Mouse (Mus musculus) midbrain, embryonic 15.5 days (tissue): ENCODE measurements around the gene Wwox. TPM values are rescaled to one million over a fixed set of nuclear protein-coding genes. Genes with fewer than 3 reads are reported as not detected.

ENCODE experiments used
- ATAC-seq: fragments of 200-750 bp; cut with Nextera tagmentation; replicated peaks from 2 replicates; pipeline ENCODE4 v1.8.0; 2017; ENCODE audit warnings: moderate TSS enrichment
- H3K27ac ChIP-seq: fragments of 300-500 bp; sonication (generic); 2 replicates; pipeline ENCODE4 v1.5.1; 2015; ENCODE audit warnings: mild to moderate bottlenecking, inconsistent platforms
- H3K27me3 ChIP-seq: fragments of 300-500 bp; sonication (generic); replicated peaks from 2 replicates; pipeline ENCODE4 v1.6.1; 2015; ENCODE audit warnings: inconsistent platforms
- H3K36me3 ChIP-seq: fragments of 300-500 bp; sonication (generic); replicated peaks from 2 replicates; pipeline ENCODE4 v1.6.1; 2015; ENCODE audit warnings: inconsistent platforms
- H3K4me1 ChIP-seq: fragments of 300-500 bp; sonication (generic); 2 replicates; pipeline ENCODE4 v1.6.1; 2015; ENCODE audit warnings: inconsistent platforms
- H3K4me2 ChIP-seq: fragments of 300-500 bp; sonication (generic); 2 replicates; pipeline ENCODE4 v1.6.1; 2015; ENCODE audit warnings: inconsistent platforms, mild to moderate bottlenecking, moderate library complexity
- H3K4me3 ChIP-seq: fragments of 300-500 bp; sonication (generic); 2 replicates; pipeline ENCODE4 v1.5.1; 2015; ENCODE audit warnings: mild to moderate bottlenecking, inconsistent platforms
- H3K9ac ChIP-seq: fragments of 300-500 bp; sonication (generic); 2 replicates; pipeline ENCODE4 v1.6.1; 2015; ENCODE audit warnings: mild to moderate bottlenecking, inconsistent platforms
- H3K9me3 ChIP-seq: fragments of 300-500 bp; sonication (generic); 2 replicates; pipeline ENCODE4 v1.6.1; 2016; ENCODE audit warnings: inconsistent platforms
- WGBS: fragments of 180-500 bp; shearing (Covaris S2); methylation state at CpG from one replicate; pipeline ENCODE4 v1.1.7; 2015; ENCODE audit warnings: mixed read lengths; 5-methylcytosine and 5-hydroxymethylcytosine counted together
- polyA plus RNA-seq: library from polyadenylated mRNA; unstranded; fragments of >200 nt; fragmentation: Nextera tagmentation; extraction: Ambion mirVana; gene quantifications from 2 replicates; pipeline ENCODE4 v1.2.1, GENCODE M21; 2015

Gene Wwox
- polyA plus RNA-seq, 1 experiment from 2014 or later = 13.2 TPM

DNA sequence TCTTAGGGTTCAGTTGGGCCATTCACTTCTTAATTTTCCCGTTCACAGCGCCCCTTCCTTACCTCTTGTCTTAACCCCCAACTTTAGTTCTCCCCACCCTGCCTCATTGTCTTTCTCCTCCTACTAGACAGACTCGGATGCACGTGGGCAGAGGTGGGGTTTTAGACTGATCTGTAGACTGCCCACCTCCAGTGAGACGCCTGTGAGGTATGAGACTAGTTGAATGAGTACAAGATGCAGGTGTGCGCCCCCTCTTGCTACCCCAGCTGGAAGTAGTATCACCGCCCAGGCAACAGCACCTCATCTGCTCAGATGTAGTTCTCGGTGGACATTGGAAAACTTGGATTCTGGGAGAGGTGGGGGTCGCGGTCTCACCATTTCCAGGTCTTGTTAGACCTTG lies 437.8 kb downstream of the Wwox start:
- H3K9ac ChIP-seq = no peak overlapping the region
- no peak for ATAC-seq
- H3K9me3 ChIP-seq = no peaks in the 10 kb centered on the region
- H3K4me3 ChIP-seq = no peak overlapping the region
- H3K4me1 ChIP-seq = 0 out of 2 replicates have a peak, but pooled peaks cover 4% of the 10 kb centered on the region
- H3K27ac ChIP-seq = no peak overlapping the region
- 0 out of 2 replicates have a peak, but pooled peaks cover 3% of the 10 kb centered on the region for H3K27me3 ChIP-seq
- no peaks in the 10 kb centered on the region for H3K36me3 ChIP-seq
- no peak overlapping the region for H3K4me2 ChIP-seq
- 74% methylated on average over 10 of the region's 10 CpGs for WGBS

DNA sequence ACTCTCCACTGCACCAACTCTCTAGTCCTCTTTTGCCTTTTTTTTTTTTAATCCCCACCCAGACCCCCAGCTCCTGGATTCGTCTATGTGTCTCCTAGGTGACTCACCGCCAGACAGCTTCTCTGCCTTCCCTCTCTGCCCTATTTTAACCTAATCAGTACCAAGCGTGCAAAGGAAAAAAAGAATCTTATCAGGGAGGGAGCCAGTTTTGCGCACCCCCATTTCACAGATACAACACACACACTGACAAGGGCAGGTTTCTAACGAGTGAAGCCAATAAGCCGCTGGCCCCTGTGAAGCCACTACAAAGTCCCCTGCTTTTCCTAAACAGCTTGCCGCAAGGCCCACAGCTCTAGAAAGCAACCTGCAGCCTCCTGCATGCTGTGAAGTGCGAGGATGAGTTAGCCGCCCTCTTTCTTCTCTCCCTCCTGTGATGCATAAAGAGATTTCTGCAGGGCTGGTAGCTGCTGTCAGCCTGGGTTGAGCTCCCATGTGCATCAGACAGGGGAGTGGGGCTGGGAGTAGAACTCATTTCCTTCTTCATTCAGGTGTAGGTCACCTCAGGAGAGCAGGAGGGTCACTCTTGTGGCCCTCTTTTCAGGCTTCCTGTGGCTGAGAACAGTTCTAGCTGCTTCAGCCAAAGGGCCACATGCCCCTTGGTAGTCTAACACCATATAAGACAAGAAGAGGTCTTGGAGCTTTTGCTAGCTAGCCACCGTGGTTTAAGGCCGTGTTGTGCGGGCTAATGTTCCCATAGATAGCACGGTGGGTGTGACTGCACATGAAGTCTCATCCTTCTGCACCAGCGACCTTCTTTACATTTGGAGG lies 439.2 kb downstream of the Wwox start:
- no peak overlapping the region for H3K9ac ChIP-seq
- no peak for ATAC-seq
- 0 out of 2 replicates have a peak, but pooled peaks cover 3% of the 10 kb centered on the region for H3K27me3 ChIP-seq
- H3K4me3 ChIP-seq = no peak overlapping the region
- no peaks in the 10 kb centered on the region for H3K36me3 ChIP-seq
- H3K4me1 ChIP-seq = 0 out of 2 replicates have a peak, but pooled peaks cover 4% of the 10 kb centered on the region
- 61% methylated on average over 14 of the region's 14 CpGs for WGBS
- H3K9me3 ChIP-seq = no peaks in the 10 kb centered on the region
- no peak overlapping the region for H3K4me2 ChIP-seq
- no peak overlapping the region for H3K27ac ChIP-seq

DNA sequence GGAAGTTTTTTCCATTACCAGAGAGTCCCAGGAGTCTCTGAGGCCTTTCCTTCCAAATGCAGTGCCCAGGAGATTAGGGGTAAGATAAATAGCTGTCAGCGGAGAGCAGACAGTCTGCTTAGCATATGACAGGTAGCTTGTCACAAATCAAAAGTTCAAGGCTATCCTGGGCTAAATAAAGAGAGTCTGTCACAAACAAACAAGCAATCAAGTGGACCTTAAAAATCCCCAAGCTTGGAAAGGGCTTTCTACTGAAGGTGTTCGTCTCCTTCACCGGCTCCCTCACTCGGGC lies 439.8 kb downstream of the Wwox start:
- H3K27me3 ChIP-seq = 0 out of 2 replicates have a peak, but pooled peaks cover 7% of the 10 kb centered on the region
- H3K9ac ChIP-seq = no peak overlapping the region
- H3K9me3 ChIP-seq = no peaks in the 10 kb centered on the region
- H3K36me3 ChIP-seq = no peaks in the 10 kb centered on the region
- H3K4me3 ChIP-seq = no peak overlapping the region
- WGBS = 84% methylated on average over 4 of the region's 4 CpGs
- ATAC-seq = no peak
- no peak overlapping the region for H3K4me2 ChIP-seq
- 0 out of 2 replicates have a peak, but pooled peaks cover 4% of the 10 kb centered on the region for H3K4me1 ChIP-seq
- H3K27ac ChIP-seq = no peak overlapping the region

DNA sequence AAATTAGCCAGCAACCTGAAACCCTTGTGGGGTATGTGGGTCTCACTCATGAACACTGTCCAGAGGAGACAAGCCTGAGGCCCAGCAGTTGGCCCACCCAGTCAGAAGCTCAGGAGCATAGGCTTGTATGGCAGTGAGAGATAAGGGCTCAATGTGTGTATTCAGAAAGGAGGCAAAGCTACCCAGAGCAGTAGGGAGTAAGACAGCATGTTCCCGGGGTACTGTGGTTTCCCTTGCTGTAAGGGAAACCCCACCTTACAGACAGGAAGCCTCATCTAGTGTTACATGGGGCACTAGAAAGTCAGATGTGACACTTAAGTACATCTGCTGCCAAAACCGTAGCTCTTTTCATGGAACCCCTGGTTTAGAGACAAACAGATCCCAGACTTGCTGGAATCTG lies 440.2 kb downstream of the Wwox start:
- Histone ChIP-seq H3K4me2 (no peak overlapping the region), H3K27me3 (0 out of 2 replicates have a peak, but pooled peaks cover 8% of the 10 kb centered on the region), H3K27ac (no peak overlapping the region), H3K4me3 (no peak overlapping the region), H3K9ac (no peak overlapping the region), H3K4me1 (peaks cover 5% of the 10 kb centered on the region), H3K36me3 (no peaks in the 10 kb centered on the region), H3K9me3 (no peaks in the 10 kb centered on the region)
- ATAC-seq = no peak
- 75% methylated on average over 2 of the region's 2 CpGs for WGBS

DNA sequence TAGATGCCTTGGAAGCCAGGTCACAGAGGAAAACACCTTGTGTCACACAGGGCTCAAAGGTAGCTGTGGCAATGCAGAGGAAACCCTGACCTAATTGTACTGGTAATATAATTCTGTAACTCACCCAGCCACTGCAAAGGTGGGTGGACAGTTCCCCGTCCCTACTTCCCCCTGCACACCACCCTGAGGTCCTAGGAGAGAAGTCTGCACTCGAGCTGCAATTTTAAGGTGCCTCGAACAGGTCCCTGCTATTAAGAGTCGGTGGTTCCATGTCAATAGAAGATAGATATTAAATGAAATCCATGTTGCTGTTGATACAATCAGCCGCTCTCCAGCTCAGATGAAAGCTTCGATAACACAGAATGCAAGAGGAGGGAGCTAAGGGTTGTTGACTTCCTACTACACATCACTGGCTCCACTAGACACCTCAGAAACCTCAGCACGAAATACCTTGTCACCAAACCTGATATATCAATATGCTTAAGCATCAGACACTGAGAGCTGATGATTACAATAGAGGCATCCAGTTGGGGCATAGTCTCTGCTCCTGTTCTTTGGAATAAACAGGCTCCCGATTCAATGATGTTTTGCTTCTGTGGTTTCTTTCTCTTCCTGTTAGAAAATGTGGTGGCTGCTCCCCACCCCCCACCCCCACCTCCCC lies 441.1 kb downstream of the Wwox start:
- Histone ChIP-seq H3K4me2 (no peak overlapping the region), H3K27ac (no peak overlapping the region), H3K9me3 (no peaks in the 10 kb centered on the region), H3K4me3 (no peak overlapping the region), H3K27me3 (0 out of 2 replicates have a peak, but pooled peaks cover 8% of the 10 kb centered on the region), H3K4me1 (peaks cover 12% of the 10 kb centered on the region), H3K9ac (no peak overlapping the region), H3K36me3 (no peaks in the 10 kb centered on the region)
- 78% methylated on average over 8 of the region's 8 CpGs for WGBS
- ATAC-seq = no peak

DNA sequence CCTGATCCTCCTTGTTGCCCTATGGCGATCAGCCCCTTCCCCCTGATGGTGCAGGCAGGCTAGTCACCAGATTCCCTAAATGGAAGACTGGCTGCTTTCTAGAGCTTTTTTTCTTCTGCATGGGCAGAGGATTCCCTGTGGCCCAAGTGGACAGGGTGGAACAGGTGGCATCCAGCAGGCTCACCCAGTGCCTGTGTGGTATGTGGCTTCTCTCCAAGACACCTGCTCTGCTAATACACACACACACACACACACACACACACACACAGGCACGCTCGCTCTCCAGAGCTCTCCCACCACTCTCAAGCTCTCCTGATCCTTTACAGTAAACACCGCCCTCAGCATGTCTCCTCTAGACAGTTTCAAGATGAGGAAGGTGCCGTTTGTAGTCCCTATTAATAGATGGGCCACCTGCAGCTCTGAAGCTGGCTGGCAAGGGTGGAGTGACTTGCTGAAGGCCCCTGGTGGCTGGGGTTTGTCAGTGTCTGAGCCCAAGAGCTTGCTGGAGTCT lies 442.5 kb downstream of the Wwox start:
- Histone ChIP-seq H3K4me3 (no peak overlapping the region), H3K4me2 (no peak overlapping the region), H3K36me3 (no peaks in the 10 kb centered on the region), H3K9ac (no peak overlapping the region), H3K4me1 (peaks cover 8% of the 10 kb centered on the region), H3K27me3 (0 out of 2 replicates have a peak, but pooled peaks cover 8% of the 10 kb centered on the region), H3K27ac (no peak overlapping the region), H3K9me3 (no peaks in the 10 kb centered on the region)
- no peak for ATAC-seq
- whole genome bisulfite sequencing = 58% methylated on average over 5 of the region's 5 CpGs

DNA sequence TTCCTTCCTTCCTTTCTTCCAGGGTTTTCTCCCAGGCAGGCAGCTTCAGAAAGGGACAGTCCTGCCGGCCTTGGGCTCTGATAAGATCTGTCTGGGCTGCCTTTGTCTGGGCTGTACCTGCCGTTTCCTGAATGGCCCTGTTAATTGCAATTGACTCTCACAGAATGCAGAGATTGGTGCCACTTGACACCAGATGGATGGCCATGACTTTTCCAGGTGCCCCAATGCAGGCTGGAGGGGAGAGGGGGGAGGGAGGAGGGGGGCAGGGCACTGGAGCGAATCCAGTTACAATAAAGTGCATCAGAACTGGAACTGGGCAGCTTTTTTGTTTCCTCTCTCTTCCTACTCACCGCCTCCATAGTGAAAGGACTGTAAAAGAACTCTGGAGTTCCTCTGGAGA lies 443.0 kb downstream of the Wwox start:
- Histone ChIP-seq H3K4me2 (no peak overlapping the region), H3K36me3 (no peaks in the 10 kb centered on the region), H3K9ac (no peak overlapping the region), H3K9me3 (no peaks in the 10 kb centered on the region), H3K27ac (no peak overlapping the region), H3K4me1 (peaks cover 8% of the 10 kb centered on the region), H3K4me3 (no peak overlapping the region), H3K27me3 (0 out of 2 replicates have a peak, but pooled peaks cover 8% of the 10 kb centered on the region)
- no peak for ATAC-seq
- 52% methylated on average over 4 of the region's 4 CpGs for WGBS

DNA sequence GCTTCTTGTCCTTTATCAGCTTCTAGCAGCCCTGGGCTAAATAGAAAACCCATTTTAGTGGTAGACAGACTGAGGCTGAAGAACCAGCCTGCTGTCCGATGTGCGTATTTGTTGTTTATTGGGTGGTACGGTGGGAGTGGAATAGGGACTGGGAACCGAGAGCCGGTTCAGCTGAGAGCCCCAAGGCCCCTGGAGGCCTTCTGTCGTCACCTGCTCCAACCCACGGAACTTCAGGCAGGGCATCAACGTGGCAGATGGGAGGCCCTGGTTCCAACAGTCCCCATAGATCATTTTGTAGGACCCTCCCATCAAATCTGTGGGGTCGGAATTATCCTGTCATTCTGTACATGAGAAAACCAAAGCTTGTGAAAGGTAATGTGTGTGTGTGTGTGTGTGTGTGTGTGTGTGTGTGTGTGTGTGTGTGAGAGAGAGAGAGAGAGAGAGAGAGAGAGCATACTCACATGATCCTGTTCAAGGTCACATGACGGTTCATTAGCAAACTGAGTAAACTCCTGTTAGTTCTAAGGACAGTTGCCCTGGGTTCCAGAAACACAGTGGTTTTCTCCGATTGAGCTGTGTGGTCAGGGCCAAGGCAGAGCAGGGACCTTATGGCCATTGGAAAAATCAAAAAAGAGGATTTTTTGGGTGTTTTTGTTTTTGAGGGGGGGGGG lies 443.6 kb downstream of the Wwox start:
- H3K4me3 ChIP-seq = no peak overlapping the region
- ATAC-seq = no peak
- H3K9me3 ChIP-seq = no peaks in the 10 kb centered on the region
- WGBS = 89% methylated on average over 11 of the region's 11 CpGs
- peaks cover 8% of the 10 kb centered on the region for H3K4me1 ChIP-seq
- H3K27ac ChIP-seq = no peak overlapping the region
- 0 out of 2 replicates have a peak, but pooled peaks cover 8% of the 10 kb centered on the region for H3K27me3 ChIP-seq
- H3K36me3 ChIP-seq = no peaks in the 10 kb centered on the region
- no peak overlapping the region for H3K4me2 ChIP-seq
- no peak overlapping the region for H3K9ac ChIP-seq

DNA sequence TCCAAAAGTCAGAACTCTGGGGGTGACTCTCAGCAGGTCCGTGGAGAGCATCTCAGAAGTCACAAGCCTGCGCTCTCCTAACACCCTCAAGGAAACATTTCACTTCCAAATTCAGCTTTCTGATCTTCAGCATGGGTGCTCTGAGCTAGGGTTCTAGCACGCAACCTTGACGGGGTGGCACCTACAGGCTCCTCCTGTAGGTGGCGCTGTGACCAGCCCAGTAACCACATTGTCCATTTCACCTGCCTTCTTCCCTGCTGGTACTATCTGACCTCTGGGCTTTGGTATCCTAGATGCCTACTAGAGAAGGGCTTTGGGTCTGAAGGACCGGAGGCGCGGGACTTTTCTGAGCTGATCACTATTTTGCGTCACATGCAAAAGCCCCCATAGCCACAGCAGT lies 444.5 kb downstream of the Wwox start:
- Histone ChIP-seq H3K9me3 (no peaks in the 10 kb centered on the region), H3K27ac (no peak overlapping the region), H3K36me3 (no peaks in the 10 kb centered on the region), H3K9ac (no peak overlapping the region), H3K27me3 (0 out of 2 replicates have a peak, but pooled peaks cover 8% of the 10 kb centered on the region), H3K4me3 (no peak overlapping the region), H3K4me2 (no peak overlapping the region), H3K4me1 (peaks cover 8% of the 10 kb centered on the region)
- 77% methylated on average over 9 of the region's 9 CpGs for WGBS
- no peak for ATAC-seq

DNA sequence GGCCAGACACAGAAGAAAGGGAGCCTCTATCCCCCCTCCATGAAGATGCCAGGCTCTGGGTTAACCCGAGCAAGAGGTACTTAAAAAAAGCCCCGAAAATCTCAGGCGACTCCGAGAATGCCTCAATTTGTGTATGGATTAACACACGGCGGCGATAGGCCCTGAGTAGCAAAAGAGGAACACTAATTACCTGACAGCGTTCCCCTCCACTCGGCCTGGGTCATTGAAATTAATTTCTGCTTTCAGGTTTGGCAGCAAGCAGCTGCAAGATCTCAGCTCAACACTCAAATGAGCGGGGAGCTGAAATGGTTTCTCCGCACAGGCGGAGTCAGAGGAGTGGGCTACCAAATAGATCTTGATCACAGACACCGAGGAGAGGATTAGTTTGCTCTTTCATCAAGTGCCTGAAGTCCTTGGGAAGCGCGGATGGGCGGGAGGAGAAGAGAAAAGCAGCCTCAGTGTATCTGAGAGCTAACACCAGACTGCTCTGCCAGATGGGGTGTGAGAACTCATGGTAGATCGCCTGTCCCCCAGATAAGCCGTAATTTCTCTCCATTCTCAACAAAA lies 445.7 kb downstream of the Wwox start:
- Histone ChIP-seq H3K27me3 (0 out of 2 replicates have a peak, but pooled peaks cover 5% of the 10 kb centered on the region), H3K4me3 (no peak overlapping the region), H3K9ac (no peak overlapping the region), H3K4me1 (peaks cover 16% of the 10 kb centered on the region), H3K27ac (no peak overlapping the region), H3K9me3 (no peaks in the 10 kb centered on the region), H3K4me2 (peak overlapping the region; percentile 7), H3K36me3 (no peaks in the 10 kb centered on the region)
- 25% methylated on average over 18 of the region's 18 CpGs for WGBS
- no peak for ATAC-seq

DNA sequence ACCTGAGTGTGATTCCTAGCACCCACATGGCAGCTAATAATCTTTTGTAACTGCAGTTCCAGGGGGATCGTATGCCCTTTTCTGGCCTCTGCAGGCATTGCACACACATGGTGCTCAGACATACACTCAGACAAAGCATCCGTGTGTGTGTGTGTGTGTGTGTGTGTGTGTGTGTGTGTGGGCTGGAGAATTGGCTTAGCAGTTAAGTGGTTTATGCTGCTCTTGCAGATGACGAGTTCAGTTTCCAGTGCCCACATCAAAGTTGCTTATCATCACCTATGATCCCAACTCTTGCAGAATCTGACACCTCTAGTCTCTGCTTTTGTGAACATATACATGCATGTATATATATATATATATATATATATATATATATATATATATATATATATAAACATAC lies 448.9 kb downstream of the Wwox start:
- Histone ChIP-seq H3K4me3 (no peak overlapping the region), H3K4me2 (no peak overlapping the region), H3K9ac (no peak overlapping the region), H3K4me1 (peaks cover 23% of the 10 kb centered on the region), H3K27ac (no peak overlapping the region), H3K36me3 (no peaks in the 10 kb centered on the region), H3K27me3 (0 out of 2 replicates have a peak, but pooled peaks cover 5% of the 10 kb centered on the region), H3K9me3 (no peaks in the 10 kb centered on the region)
- ATAC-seq = no peak
- WGBS = 89% methylated on average over 3 of the region's 3 CpGs
